Mouse (Mus musculus) B cell, adult 62 days (primary cell): ENCODE results near the gene Ppcs. TPM values are rescaled to one million over a fixed set of nuclear protein-coding genes. Genes with fewer than 3 reads are reported as not detected.

ENCODE experiments used
- total RNA-seq: library from RNA; stranded (reverse); gene quantifications from 4 replicates; pipeline ENCODE4 v1.2.4, GENCODE M21; 2023

Gene Ppcs
- 8.4 to 11.3 TPM (median 10.5 TPM) in 4 replicates for total RNA-seq

GRCm38 (mm10) chr4:119422294-119422964, at the start of gene Ppcs, which contains the start of gene Zmynd12:
Ppcs (minus strand) TSS chr4:119422420.
Zmynd12 (plus strand) TSS chr4:119422814.

DNA sequence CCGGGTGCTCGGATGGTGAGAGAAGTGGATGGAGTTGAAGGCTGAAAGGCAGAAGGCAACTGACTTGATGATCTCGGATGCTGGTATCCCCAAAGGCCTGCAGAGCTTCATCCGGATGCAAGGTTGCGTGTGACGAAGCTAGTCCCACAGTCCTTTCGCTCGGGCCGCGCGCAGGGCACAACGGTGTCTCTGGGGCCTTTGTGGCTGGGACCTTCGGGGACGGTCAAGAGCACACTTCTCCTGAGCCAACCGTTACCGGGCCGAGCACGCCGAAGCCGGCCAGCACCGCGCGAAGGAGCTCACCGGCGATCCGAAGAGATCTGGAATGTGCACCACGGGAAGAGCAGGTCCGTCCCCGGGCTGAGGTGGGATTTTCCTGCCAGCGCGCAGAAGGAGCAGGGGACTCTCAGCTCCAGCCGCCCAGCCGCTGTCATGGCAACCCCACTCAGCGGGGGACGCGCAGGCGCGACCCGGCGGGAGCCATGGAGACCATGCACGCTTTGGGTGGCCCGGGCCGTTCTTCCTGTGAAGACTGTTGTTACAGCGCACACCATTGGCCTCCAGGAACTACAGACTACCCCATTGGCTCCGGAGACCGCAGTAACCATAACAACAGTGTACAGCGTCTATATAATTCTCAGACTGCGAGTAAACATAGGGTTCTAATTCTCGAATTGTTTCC, 7.0 kb downstream of the Ppcs start, which contains the start of gene Ccdc30:
TSS of gene Ccdc30 (minus strand) at position 450 of the 682 bp plus-strand sequence.

Other genes with a start within 250 kb of the Ppcs start
- 7.9 to 14.6 TPM (median 11.3 TPM) in 4 replicates for gene Zfp691, start 248.2 kb downstream of the Ppcs start, total RNA-seq
- 0.60 to 1.4 TPM (median 0.97 TPM) in 4 replicates for gene Ermap, start 232.4 kb downstream of the Ppcs start, total RNA-seq
- 22.8 to 30.0 TPM (median 25.6 TPM) in 4 replicates for gene Svbp, start 227.1 kb downstream of the Ppcs start, total RNA-seq
- gene Tmem269, start 204.2 kb downstream of the Ppcs start, total RNA-seq, result 0.55 TPM in 1 of 4 replicates, not detected in the others
- gene AU022252, start 189.7 kb downstream of the Ppcs start, total RNA-seq, result 8.2 to 13.6 TPM (median 9.5 TPM) in 4 replicates
- 4.1 to 6.2 TPM (median 4.7 TPM) in 4 replicates for gene P3h1, start 189.5 kb downstream of the Ppcs start, total RNA-seq
- not detected in 4 replicates for gene Cldn19, start 167.0 kb downstream of the Ppcs start, total RNA-seq
- 403 to 424 TPM (median 406 TPM) in 4 replicates for gene Ybx1, start 127.8 kb downstream of the Ppcs start, total RNA-seq
- 20.1 to 29.3 TPM (median 26.3 TPM) in 4 replicates for gene Ppih, start 101.9 kb downstream of the Ppcs start, total RNA-seq
- 0.69 to 1.1 TPM in 2 of 4 replicates, not detected in the others for gene Ccdc30, start 6.9 kb downstream of the Ppcs start, total RNA-seq
- gene Zmynd12, start 394 bp upstream of the Ppcs start, total RNA-seq, result 0.77 to 0.88 TPM in 2 of 4 replicates, not detected in the others
- not detected in 4 replicates for gene Rimkla, start 70.2 kb upstream of the Ppcs start, total RNA-seq
- gene Foxj3, start 114.6 kb upstream of the Ppcs start, total RNA-seq, result 66.5 to 90.8 TPM (median 76.4 TPM) in 4 replicates
- 4.7 to 9.5 TPM (median 7.4 TPM) in 4 replicates for gene Frg2f1, start 117.1 kb upstream of the Ppcs start, total RNA-seq
- 1.5 to 2.8 TPM (median 1.5 TPM) in 4 replicates for gene Guca2a, start 215.3 kb upstream of the Ppcs start, total RNA-seq
- gene Guca2b, start 236.5 kb upstream of the Ppcs start, total RNA-seq, result 1.7 to 5.0 TPM (median 1.8 TPM) in 4 replicates